Comparison of ENCODE assay signal across 14 mouse cellular contexts in genomic region chr2:113765885-113766284, GRCm38 (mm10). TPM values are rescaled to one million over a fixed set of nuclear protein-coding genes. Genes with fewer than 3 reads are reported as not detected.
DNase-seq lines count a peak whose midpoint lies in the region; ATAC-seq and TF ChIP-seq lines count a peak whose summit lies in the region.
"Had no signal": no experiment of that assay in that cellular context is flagged by ENCODE, and none has a peak within 500 bp of the region (broad histone marks: within the 10 kb centered on the region; RNA-seq: fewer than 3 reads in every experiment).

No protein-coding gene starts in this region.

- intact Hi-C loops in left cerebral cortex, postnatal 36 days (cut with DNase I) = loop anchor here (10.0 kb wide), 1 partner anchor 231 kb away; no protein-coding TSS in a partner anchor

- peak; percentile 20 to 29 for DNase-seq in cerebellum, postnatal 10 days
- DNase-seq in cerebellum, adult 11 months = no peak
- DNase-seq in kidney, adult 2 months = peak; percentile 42
- peak; percentile 33 to 56 for DNase-seq in kidney, postnatal 36 days
- no peak for DNase-seq in forebrain, postnatal 0 days
- no peak for DNase-seq in left cerebral cortex, adult 8-10 months (ENCODE audit: low spot score in 2 of 2)
- no peak for DNase-seq in left cerebral cortex, postnatal 36 days (ENCODE audit: low spot score in 2 of 2)
- DNase-seq: layer of hippocampus, postnatal 36 days; lung, postnatal 4 days had no signal

- 12% methylated on average over 1 of the region's 1 CpGs for WGBS in kidney, adult 2 months
- 32% methylated on average over 1 of the region's 1 CpGs for whole genome bisulfite sequencing in liver, embryonic 16.5 days (ENCODE audit: insufficient replicate concordance)
- 64% methylated on average over 1 of the region's 1 CpGs for WGBS in forebrain, postnatal 0 days

- H3K4me3 ChIP-seq in kidney, adult 2 months (ENCODE audit: insufficient read depth, low read depth, low read length) = no peak overlapping the region
- H3K4me3 ChIP-seq in liver, embryonic 16.5 days (ENCODE audit: low read depth, low read length) = no peak overlapping the region
- H3K4me3 ChIP-seq in forebrain, postnatal 0 days (ENCODE audit: low read depth, low read length) = no peak overlapping the region
- H3K4me3 ChIP-seq: embryonic facial prominence, embryonic 12.5 days; hindbrain, embryonic 12.5 days; midbrain, embryonic 13.5 days had no signal

- H3K9me3 ChIP-seq in liver, embryonic 16.5 days (replicated peaks; ENCODE audit: control insufficient read depth, low read length) = no peaks in the 10 kb centered on the region
- H3K9me3 ChIP-seq in forebrain, postnatal 0 days (ENCODE audit: low read length) = no peaks in the 10 kb centered on the region
- H3K9me3 ChIP-seq: embryonic facial prominence, embryonic 12.5 days; hindbrain, embryonic 12.5 days; midbrain, embryonic 13.5 days had no signal

- no peak for TF ChIP-seq CTCF in kidney, adult 2 months (conservative IDR thresholded peaks at IDR 0.05; ENCODE audit: insufficient read depth, insufficient read length, low read depth, low read length)
- no peak for TF ChIP-seq CTCF in forebrain, postnatal 0 days (IDR thresholded peaks at IDR 0.05; ENCODE audit: low read depth)

- H3K4me1 ChIP-seq in kidney, adult 2 months (ENCODE audit: control insufficient read depth, insufficient read depth, low read length) = 0 out of 2 replicates have a peak, but pooled peaks cover 3% of the 10 kb centered on the region
- no peaks in the 10 kb centered on the region for H3K4me1 ChIP-seq in liver, embryonic 16.5 days (ENCODE audit: control insufficient read depth, low read depth, low read length)
- H3K4me1 ChIP-seq in forebrain, postnatal 0 days (ENCODE audit: insufficient read depth) = no peaks in the 10 kb centered on the region
- H3K4me1 ChIP-seq: embryonic facial prominence, embryonic 12.5 days; hindbrain, embryonic 12.5 days; midbrain, embryonic 13.5 days had no signal

- no peak overlapping the region for H3K9ac ChIP-seq in liver, embryonic 16.5 days (ENCODE audit: low read depth, low read length)
- no peak overlapping the region for H3K9ac ChIP-seq in forebrain, postnatal 0 days
- H3K9ac ChIP-seq: embryonic facial prominence, embryonic 12.5 days; hindbrain, embryonic 12.5 days; midbrain, embryonic 13.5 days had no signal

- no peak for TF ChIP-seq POLR2A in kidney, adult 2 months (IDR thresholded peaks at IDR 0.05; ENCODE audit: low read depth, low read length)

- H3K27ac ChIP-seq in kidney, adult 2 months (ENCODE audit: insufficient read depth, low read depth, low read length) = no peak overlapping the region
- H3K27ac ChIP-seq in liver, embryonic 16.5 days (ENCODE audit: low read length) = no peak overlapping the region
- no peak overlapping the region for H3K27ac ChIP-seq in forebrain, postnatal 0 days (ENCODE audit: low read depth, low read length)
- H3K27ac ChIP-seq: embryonic facial prominence, embryonic 12.5 days; hindbrain, embryonic 12.5 days; midbrain, embryonic 13.5 days had no signal

- no peak overlapping the region for H3K4me2 ChIP-seq in liver, embryonic 16.5 days (ENCODE audit: low read depth, low read length)
- no peak overlapping the region for H3K4me2 ChIP-seq in forebrain, postnatal 0 days (ENCODE audit: low read depth)
- H3K4me2 ChIP-seq: embryonic facial prominence, embryonic 12.5 days; hindbrain, embryonic 12.5 days; midbrain, embryonic 13.5 days had no signal

- ATAC-seq in liver, embryonic 16.5 days (ENCODE audit: low read depth) = peak; percentile 80
- ATAC-seq in forebrain, postnatal 0 days = no peak
- ATAC-seq: midbrain, embryonic 13.5 days had no signal

- no peaks in the 10 kb centered on the region for H3K27me3 ChIP-seq in kidney, adult 2 months (replicated peaks; ENCODE audit: control insufficient read depth, insufficient read depth, low read length)
- H3K27me3 ChIP-seq in liver, embryonic 16.5 days (ENCODE audit: control insufficient read depth, insufficient read depth, low read depth, low read length) = no peaks in the 10 kb centered on the region
- no peaks in the 10 kb centered on the region; the same call in 1 of the 2 replicates for H3K27me3 ChIP-seq in forebrain, postnatal 0 days (ENCODE audit: insufficient read depth, low read length)
- H3K27me3 ChIP-seq: hindbrain, embryonic 12.5 days; midbrain, embryonic 13.5 days had no signal

- no peaks in the 10 kb centered on the region for H3K36me3 ChIP-seq in kidney, adult 2 months (ENCODE audit: control insufficient read depth, insufficient read depth, low read length)
- H3K36me3 ChIP-seq in liver, embryonic 16.5 days (ENCODE audit: control insufficient read depth, insufficient read depth) = no peaks in the 10 kb centered on the region
- peaks cover 11% of the 10 kb centered on the region; the same call in 1 of the 2 replicates for H3K36me3 ChIP-seq in forebrain, postnatal 0 days (ENCODE audit: insufficient read depth)
- H3K36me3 ChIP-seq: embryonic facial prominence, embryonic 12.5 days; hindbrain, embryonic 12.5 days; midbrain, embryonic 13.5 days had no signal

RNA-seq across cellular contexts. Expression of gene Grem1, which starts 7.4 kb away (rescaled TPM):
- 0.04 and 0.38 TPM in 2 replicates for polyA plus RNA-seq in kidney, adult 2 months (2012; rRNA removed)
- polyA plus RNA-seq in liver, embryonic 16.5 days (2015; fragmentation: Nextera tagmentation; extraction: Ambion mirVana) = 0.08 TPM in 1 of 2 replicates, not detected in the other
- total RNA-seq in forebrain, postnatal 0 days (2014; rRNA removed) = 2.5 and 3.4 TPM in 2 replicates
- polyA plus RNA-seq in forebrain, postnatal 0 days (2015; fragmentation: Nextera tagmentation; extraction: Ambion mirVana) = 0.58 and 1.1 TPM in 2 replicates
- total RNA-seq in left cerebral cortex, adult 8-10 months (2022) = 1 to 10 TPM; 1.2 to 1.6 (median 1.4) TPM
- total RNA-seq in left cerebral cortex, postnatal 36 days (2021) = 1 to 10 TPM in 1 of 2 experiments, under 1 TPM in 1; 0.76 to 1.6 TPM
- total RNA-seq: common myeloid progenitor, adult 5-6 weeks had no signal

Comparison
In these comparisons a context has a peak if more than half of its experiments do, and no peak if none do; other contexts are left out.
1. DNase-seq: peak in cerebellum, postnatal 10 days (2 of 2), kidney, adult 2 months (single experiment) and kidney, postnatal 36 days (2 of 2); none in cerebellum, adult 11 months (single experiment), forebrain, postnatal 0 days (single experiment), left cerebral cortex, adult 8-10 months (0 of 2) and left cerebral cortex, postnatal 36 days (0 of 2).